Mouse (Mus musculus) heart, adult 2 months (tissue): ENCODE results near the gene Asb2.

ENCODE experiments used
- CTCF ChIP-seq: fragments of 200-600 bp; IDR thresholded peaks from 2 replicates; pipeline ENCODE4 v1.8.1; 2022; ENCODE audit warnings: antibody characterized with exemption, mild to moderate bottlenecking, moderate library complexity
- EP300 ChIP-seq: fragments of 200-500 bp; IDR thresholded peaks from 2 replicates; pipeline ENCODE4 v1.6.1; 2011; ENCODE audit warnings: low read depth, low read length, control low read depth; ENCODE audit not compliant: insufficient read depth
- POLR2A ChIP-seq: fragments of 200-500 bp; IDR thresholded peaks from 2 replicates; pipeline ENCODE4 v1.6.1; 2011; ENCODE audit warnings: mild to moderate bottlenecking, low read depth, low read length, control low read depth; ENCODE audit not compliant: insufficient read depth

GRCm38 (mm10) chr12:103376774-103377173 is 21.0 kb upstream of the Asb2 start:
- no peak for TF ChIP-seq CTCF
- TF ChIP-seq POLR2A, result no peak
- TF ChIP-seq EP300, result no peak
